Mouse (Mus musculus): ENCODE data around the gene Kif6.

- no peak for TF ChIP-seq CTCF (IDR thresholded peaks at IDR 0.05; ENCODE audit: low read depth)
- TF ChIP-seq EP300 (IDR thresholded peaks at IDR 0.05; ENCODE audit: low read depth), result no peak
These were observed 95.2 kb downstream of the Kif6 start for GRCm38 (mm10) chr17:49710101-49710630.
